Mouse (Mus musculus) cortical plate, adult 2 months (tissue): Measurements from ENCODE around the gene Slc25a34.

Experiments used
- CTCF ChIP-seq: fragments of 200-500 bp; IDR thresholded peaks from 2 replicates; pipeline ENCODE4 v1.5.1; 2011; ENCODE audit warnings: mild to moderate bottlenecking, control low read depth, low read length; ENCODE audit not compliant: insufficient read depth; ENCODE audit errors: extremely low read depth
- POLR2A ChIP-seq: fragments of 200-500 bp; IDR thresholded peaks from 2 replicates; pipeline ENCODE4 v1.6.1; 2011; ENCODE audit warnings: mild to moderate bottlenecking, low read length, control low read depth; ENCODE audit not compliant: insufficient read depth; ENCODE audit errors: extremely low read depth

DNA sequence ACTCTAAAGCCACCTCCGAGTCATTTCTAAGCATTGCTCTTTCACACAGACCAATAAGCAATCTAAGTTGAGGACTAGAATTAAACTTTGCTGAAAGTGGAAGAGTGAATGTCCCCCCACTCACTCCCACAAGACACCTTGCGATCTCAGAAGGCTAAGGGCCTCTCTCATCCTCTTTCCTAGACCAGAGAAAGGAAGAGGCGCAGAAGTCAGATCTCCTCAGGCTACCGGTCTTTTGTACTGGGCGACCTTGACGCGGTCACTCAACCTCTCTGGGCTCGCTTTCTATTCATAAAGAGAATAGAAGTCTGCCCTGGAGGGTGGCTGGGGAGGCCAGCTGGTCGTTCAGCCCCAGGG lies 24.7 kb downstream of the Slc25a34 start:
- TF ChIP-seq CTCF: no peak
- TF ChIP-seq POLR2A: no peak
